Mouse (Mus musculus) E14TG2a.4 (cell line): Measurements from ENCODE around the gene Tiam2.

Source experiments
- CTCF ChIP-seq: conservative IDR thresholded peaks from 2 replicates; pipeline ENCODE4 v1.5.1; 2014; ENCODE audit warnings: low read length
- NANOG ChIP-seq: IDR thresholded peaks from 2 replicates; pipeline ENCODE4 v1.6.1; 2014; ENCODE audit warnings: borderline replicate concordance, low read length, mixed read lengths

DNA sequence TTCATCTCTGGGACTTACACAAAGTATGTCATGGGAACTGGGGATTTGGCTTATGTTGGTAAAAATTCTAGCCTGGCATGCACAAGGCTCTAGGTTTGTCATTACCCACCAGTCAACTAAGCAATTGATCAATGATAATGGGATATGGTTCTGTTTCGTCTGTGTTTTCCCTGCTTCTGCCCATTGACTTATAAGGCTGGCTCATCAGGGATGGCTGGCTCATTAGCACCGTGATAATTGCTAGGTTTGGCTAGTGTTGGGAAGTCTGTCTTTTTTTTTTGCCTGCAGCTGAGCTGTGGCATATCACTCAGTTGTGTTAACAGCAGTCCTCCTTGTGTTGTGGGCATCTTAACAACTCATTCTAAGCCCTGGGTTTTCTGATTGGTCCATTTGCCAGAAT is 36.8 kb downstream of the Tiam2 start:
- no peak for TF ChIP-seq CTCF
- TF ChIP-seq NANOG: no peak
